Mouse (Mus musculus): Measurements from ENCODE around the gene Focad. TPM values are rescaled to one million over a fixed set of nuclear protein-coding genes. Genes with fewer than 3 reads are reported as not detected.

Focad gene
- polyA plus RNA-seq (2017; shearing (Covaris generic)) = 22.6 TPM

DNA sequence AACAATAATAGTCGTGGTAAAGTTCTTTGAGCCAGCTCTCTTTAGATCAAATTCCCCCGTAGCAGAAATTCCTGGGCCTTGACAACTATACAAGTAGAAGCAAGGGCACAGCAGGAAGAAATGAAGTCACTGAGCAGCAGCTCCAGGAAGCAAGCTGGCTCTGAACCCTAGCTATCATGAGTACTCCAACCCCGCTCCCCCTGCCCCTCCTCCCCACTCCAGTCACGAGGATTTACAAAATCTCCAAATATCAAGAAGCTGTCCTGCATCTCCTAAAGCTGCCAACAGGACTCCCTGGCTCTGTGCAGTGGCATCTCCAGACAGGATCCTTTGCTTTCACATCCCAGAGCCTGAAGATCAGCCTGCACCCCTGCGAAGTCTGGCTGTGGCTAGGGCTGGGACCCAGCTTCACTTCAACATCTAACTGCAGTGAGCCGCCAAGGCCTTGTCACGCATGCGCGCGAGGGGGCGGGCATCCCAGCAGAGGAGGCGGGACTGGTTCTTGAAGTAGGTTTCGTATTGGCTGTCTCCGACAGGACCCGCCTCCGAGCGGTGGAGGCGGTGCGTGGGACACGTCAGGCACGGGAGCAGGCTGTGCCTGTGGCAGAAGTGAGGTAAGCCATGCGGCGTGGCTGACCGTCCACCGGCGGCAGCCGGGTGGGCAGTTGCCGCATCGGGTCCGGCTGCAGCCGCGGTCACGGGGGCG, at the start of gene Focad:
Gene Focad, plus strand, starts transcription at position 568 of the 706 bp plus-strand sequence.

GRCm38 (mm10) chr4:88438326-88438989, 344.0 kb downstream of the Focad start, which contains the start of gene Hacd4:
TSS of gene Hacd4 (minus strand) at chr4:88438928.

Other genes starting within 250 kb of the Focad start
- 156 TPM for gene Mllt3, start 61.3 kb upstream of the Focad start, polyA plus RNA-seq (2017; shearing (Covaris generic))

Data from effector memory CD4-positive, alpha-beta T cell, adult 5 months (primary cell).